Mouse (Mus musculus): Measurements from ENCODE around the gene Pga5.

- TF ChIP-seq CTCF (IDR thresholded peaks at IDR 0.05; ENCODE audit: low read depth) (no peak), EP300 (IDR thresholded peaks at IDR 0.05; ENCODE audit: low read depth) (no peak; the same call in 1 of the 2 replicates)
Measured at GRCm38 (mm10) chr19:10634872-10635318, 43.0 kb downstream of the Pga5 start.

Measured in liver, postnatal 0 days (tissue).